Mouse (Mus musculus) thymus, postnatal 0 days (tissue): ENCODE measurements around the gene Mvb12b. TPM values are rescaled to one million over a fixed set of nuclear protein-coding genes. Genes with fewer than 3 reads are reported as not detected.

Experiments used
- DNase-seq: peaks from one replicate; pipeline ENCODE4 v3.0.0-alpha.2; 2015; ENCODE audit warnings: low spot score
- polyA plus RNA-seq: library from polyadenylated mRNA; unstranded; fragments of >200 nt; fragmentation: Nextera tagmentation; extraction: Ambion mirVana; gene quantifications from 2 replicates; pipeline ENCODE4 v1.2.1, GENCODE M21; 2015

The Mvb12b gene
- polyA plus RNA-seq = 50.4 and 56.8 TPM in 2 replicates

GRCm38 (mm10) chr2:33887328-33888099 is at the start of gene Mvb12b:
Gene Mvb12b (minus strand): TSS chr2:33887946.
- DNase-seq = peak; percentile 60

GRCm38 (mm10) chr2:33935756-33936155 is 48.0 kb upstream of the Mvb12b start:
- no peak for DNase-seq

GRCm38 (mm10) chr2:33933606-33934510 is 46.1 kb upstream of the Mvb12b start:
- no peak for DNase-seq

- DNase-seq = no peak
These were observed 43.4 kb upstream of the Mvb12b start for GRCm38 (mm10) chr2:33931161-33931560.

GRCm38 (mm10) chr2:33925288-33925687 is 37.5 kb upstream of the Mvb12b start:
- DNase-seq = no peak

GRCm38 (mm10) chr2:33923482-33923881 is 35.7 kb upstream of the Mvb12b start:
- DNase-seq = no peak

- DNase-seq = no peak
These were observed 34.7 kb upstream of the Mvb12b start for GRCm38 (mm10) chr2:33922466-33922865.

- no peak for DNase-seq
These were observed 32.3 kb upstream of the Mvb12b start for GRCm38 (mm10) chr2:33919934-33920615.

- DNase-seq = no peak
These were observed 31.1 kb upstream of the Mvb12b start for GRCm38 (mm10) chr2:33918824-33919223.

GRCm38 (mm10) chr2:33918318-33918717 is 30.6 kb upstream of the Mvb12b start:
- DNase-seq = peak; percentile 73

- DNase-seq = no peak
These were observed 28.9 kb upstream of the Mvb12b start for GRCm38 (mm10) chr2:33916603-33917002.

GRCm38 (mm10) chr2:33914998-33915397 is 27.3 kb upstream of the Mvb12b start:
- DNase-seq = peak; percentile 51

GRCm38 (mm10) chr2:33914334-33914733 is 26.6 kb upstream of the Mvb12b start:
- DNase-seq = no peak

GRCm38 (mm10) chr2:33913598-33913997 is 25.9 kb upstream of the Mvb12b start:
- peak; percentile 49 for DNase-seq

- DNase-seq = no peak
These were observed 25.0 kb upstream of the Mvb12b start for GRCm38 (mm10) chr2:33912741-33913140.

- DNase-seq = peak; percentile 89
These were observed 20.6 kb upstream of the Mvb12b start for GRCm38 (mm10) chr2:33908374-33908773.

- DNase-seq = peak; percentile 60
These were observed 19.4 kb upstream of the Mvb12b start for GRCm38 (mm10) chr2:33907174-33907573.

GRCm38 (mm10) chr2:33895829-33896228 is 8.1 kb upstream of the Mvb12b start:
- no peak for DNase-seq

- no peak for DNase-seq
These were observed 5.4 kb upstream of the Mvb12b start for GRCm38 (mm10) chr2:33893151-33893550.

GRCm38 (mm10) chr2:33892354-33892753 is 4.6 kb upstream of the Mvb12b start:
- DNase-seq = no peak

GRCm38 (mm10) chr2:33888100-33888385 is 297 bp upstream of the Mvb12b start:
- DNase-seq = no peak
